Mouse (Mus musculus): ENCODE data around the gene Col27a1.

GRCm38 (mm10) chr4:63171969-63172685 is 41.7 kb upstream of the Col27a1 start, which contains the start of gene Kif12:
- no peak for TF ChIP-seq POLR2A (IDR thresholded peaks at IDR 0.05; ENCODE audit: borderline replicate concordance, extremely low read depth, low read depth, low read length)
- TF ChIP-seq CTCF (IDR thresholded peaks at IDR 0.05; ENCODE audit: insufficient read depth, low read length): no peak
